Mouse (Mus musculus) cerebellum, postnatal 4 days (tissue): ENCODE data around the gene Gtpbp1.
A peak's percentile ranks its signal among the peaks of the same experiment; 100 is the strongest.

Experiments
- DNase-seq, 2 experiments: peaks; one replicate each; pipeline ENCODE4 v3.0.0; 2022; ENCODE audit warnings: low spot score in 2 of 2, mixed read lengths in 1 of 2

Gtpbp1 gene

DNA sequence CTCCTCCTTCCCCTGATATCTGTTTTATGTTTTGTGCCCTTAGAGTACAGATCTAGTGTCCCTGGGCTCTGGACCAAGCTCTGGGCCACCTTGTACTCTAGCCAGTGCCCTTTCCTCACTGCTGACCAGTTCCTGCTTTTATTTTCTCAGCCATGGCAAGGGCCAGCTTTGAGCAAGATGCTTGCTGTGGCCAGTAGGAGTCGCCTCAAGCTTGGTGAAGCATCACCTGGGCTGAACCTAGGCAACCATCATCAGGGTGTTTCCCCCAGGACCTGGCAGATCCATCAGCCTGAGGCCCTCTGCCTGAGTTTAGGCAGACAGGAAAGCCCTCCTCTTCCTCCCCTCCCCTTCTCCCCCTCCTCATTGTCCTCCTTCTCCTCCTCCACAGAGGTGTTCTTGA lies 32.8 kb downstream of the Gtpbp1 start:
- DNase-seq, result peak in 1 of 2 experiments; percentile 38

DNA sequence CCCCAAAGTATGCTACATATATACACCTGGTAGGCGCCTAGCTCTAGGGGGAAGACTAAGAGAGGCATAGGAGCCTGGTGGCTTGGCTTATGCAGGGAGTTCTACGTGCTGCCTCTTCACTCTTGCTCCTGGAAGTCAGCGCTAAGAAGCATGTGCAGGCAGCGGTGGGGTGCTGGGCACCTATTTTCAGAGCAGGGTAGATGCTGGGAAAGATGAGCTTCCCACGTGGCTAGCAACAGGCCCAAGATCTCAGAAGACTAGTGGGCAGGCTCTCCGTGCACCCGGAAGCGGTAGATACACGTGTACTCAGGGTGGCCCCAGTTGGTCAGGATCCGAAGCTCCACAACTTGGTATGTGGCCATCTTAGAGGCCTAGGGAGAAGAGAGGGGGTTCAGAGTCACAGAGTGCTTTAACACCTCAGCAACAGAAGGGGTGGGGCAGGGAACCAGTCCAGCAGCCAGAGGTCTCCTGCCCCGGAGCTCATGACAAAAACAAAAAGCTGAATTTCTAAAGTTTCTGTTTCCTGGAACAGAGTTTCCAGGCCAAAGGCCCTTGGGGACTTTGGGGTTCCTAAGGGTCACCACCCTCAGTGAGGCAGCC lies 34.6 kb downstream of the Gtpbp1 start:
- DNase-seq, result no peak

DNA sequence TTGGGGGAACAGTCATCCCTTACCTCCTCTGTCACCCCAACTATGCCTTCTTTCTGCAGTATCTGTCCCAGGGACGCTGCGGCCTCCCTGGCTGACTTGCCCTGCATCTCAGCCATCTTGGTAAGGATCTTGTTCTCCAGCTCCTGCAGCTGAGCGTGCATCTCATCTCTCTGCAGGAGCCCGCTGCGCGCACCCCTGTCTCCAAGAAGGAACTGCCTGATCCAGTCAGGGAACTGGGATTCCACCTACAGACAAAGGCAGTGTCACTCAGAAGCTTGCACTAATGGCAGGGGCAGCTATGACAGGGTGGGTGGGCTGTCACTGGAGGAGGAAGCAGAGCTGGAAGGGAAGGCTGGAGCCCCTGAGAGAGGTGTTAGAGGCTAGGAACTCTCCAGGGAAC lies 37.2 kb downstream of the Gtpbp1 start:
- DNase-seq, result no peak

DNA sequence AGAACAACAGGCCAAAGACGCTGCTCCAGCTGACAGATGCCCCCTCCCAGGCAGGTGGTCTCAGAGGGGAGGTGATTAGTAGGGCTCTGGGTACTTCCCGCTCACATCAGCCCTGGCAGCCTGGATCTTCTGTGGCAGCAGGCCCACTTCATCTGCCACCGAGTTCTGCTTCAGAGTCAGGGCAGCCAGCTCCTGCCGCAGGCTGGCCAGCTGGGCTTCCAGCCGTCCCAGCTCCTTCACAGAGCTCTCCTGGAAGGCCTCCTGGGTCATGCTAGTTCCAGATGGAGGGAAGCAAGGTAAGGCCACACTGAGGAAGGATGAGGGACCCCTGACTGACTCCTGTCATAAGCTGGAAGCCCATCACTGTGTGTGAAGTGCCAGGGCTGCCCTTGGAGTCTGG lies 37.7 kb downstream of the Gtpbp1 start:
- DNase-seq, result peak in 1 of 2 experiments; percentile 59

DNA sequence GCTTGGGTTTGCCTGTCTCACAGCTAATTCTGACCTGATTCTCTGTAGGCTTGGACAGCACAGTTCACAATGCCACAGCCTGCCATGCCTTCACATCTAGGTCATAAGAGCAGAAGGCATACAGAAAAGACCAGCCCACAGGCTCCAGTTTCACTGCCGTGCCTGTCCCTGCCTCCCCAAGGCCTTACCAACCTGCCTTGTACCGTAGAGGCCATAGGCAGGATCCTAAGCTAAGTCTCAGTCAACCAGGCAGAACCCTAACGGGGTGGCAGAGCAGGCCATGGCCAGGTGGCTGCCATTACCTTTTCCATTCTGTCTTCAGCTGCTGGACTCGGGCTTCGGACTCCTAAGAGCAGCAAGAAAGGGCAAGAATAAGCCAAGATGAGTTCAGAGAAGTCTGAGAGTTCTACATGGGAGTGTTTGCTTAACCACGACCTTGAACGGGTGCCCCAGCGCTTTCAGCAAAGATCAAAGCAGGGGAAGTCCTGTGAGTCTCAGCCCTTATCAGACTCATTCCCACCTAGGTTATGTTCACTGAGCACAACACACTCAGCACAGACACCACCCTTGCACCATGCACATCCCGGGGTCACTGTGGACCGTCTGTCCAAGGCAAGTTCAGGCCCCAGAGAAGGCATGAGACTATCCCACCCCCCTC lies 38.2 kb downstream of the Gtpbp1 start:
- no peak for DNase-seq

DNA sequence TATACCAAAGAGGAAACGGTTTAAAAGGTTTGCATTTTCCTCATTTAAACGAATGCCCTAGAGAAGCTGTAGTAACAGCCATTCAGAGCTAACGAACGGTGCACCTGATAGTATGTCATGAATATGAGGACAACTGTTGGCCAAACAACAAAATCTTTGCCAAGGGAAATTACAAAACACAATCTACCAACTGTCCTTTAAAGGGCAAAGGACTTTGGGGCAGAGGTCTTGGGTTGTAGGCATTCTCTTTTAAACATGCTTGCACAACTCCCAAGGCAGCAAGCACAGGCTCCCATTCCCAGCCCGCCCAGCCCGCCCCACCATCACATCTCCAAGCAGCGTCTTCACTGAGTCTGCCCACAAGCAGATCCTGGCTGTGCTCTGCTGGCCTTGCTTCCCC lies 40.9 kb downstream of the Gtpbp1 start:
- no peak for DNase-seq

DNA sequence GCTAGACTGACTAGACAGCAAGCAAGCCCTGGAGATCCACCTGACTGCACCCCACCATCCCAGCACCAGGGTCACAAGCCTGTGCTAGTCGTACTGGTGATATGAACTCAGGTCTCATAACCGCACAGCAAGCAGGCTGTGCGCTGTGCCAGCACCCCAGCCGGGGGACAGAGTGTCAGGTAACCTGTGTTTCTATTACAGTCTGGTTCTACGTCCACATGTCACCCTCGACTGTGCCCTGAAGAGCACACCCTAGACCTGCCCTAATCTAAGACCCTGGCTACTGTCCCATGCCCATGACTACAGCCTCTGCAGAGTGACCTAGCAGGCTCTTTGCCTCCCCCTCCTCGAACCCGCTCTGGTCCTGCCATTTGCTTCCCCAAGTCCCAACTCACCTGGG lies 42.5 kb downstream of the Gtpbp1 start:
- DNase-seq, result no peak

DNA sequence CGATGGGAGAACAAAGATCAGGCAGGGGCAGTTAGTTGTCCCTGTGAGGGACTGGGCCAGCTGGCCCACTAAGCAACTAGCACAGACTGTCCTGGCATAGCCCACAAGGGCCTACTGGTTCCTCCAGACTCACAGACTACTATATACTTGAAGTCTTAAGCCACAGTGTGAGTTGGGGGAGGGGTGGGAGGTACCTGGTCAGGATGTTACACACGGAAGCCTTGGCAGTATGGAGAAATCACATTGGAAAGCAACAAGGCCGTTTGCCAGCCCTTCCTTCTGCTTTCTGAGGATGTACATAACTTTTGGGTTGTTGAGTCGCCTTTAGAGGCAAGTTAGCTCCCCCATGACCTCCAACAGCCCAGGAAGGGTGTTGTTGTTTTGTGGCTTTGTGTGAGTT lies 43.0 kb downstream of the Gtpbp1 start:
- no peak for DNase-seq

DNA sequence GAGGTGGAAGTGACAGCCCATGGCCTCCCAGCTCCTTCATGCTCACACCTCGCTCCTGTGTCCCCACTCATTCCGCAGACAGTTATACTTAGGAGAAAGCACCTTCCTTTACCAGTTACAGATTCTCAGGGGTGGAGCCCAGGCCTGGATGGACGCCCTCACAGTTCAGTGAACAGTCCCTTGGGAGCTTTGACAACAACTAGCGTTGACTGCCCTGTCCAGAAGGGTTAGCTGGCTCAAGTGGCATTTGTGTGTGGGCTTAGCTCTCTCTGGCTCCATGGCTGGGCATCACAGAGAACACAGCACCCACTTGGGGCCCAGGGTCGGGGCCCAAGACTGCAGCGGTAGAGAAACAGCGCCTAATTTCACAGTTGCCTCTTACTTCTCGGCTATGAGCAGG lies 43.7 kb downstream of the Gtpbp1 start:
- no peak for DNase-seq

DNA sequence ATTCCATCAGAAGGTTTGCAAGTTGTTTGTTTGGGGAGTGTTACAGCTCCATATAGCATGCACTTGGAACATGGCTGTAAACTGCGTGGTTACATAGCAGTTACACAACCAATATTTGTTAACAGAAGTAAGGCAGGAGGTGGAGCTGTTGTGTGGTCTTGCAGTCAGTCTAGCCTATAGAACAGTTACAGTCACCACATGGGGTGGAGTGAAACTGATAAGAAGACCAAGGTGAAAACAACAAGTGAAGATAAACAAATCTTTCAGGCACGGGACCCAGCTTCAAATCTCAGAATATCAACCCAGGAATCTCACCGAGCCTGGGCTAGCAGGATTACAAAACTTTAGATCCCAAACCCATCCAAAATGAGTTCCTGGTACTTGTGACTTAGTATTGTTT lies 50.1 kb downstream of the Gtpbp1 start:
- no peak for DNase-seq

DNA sequence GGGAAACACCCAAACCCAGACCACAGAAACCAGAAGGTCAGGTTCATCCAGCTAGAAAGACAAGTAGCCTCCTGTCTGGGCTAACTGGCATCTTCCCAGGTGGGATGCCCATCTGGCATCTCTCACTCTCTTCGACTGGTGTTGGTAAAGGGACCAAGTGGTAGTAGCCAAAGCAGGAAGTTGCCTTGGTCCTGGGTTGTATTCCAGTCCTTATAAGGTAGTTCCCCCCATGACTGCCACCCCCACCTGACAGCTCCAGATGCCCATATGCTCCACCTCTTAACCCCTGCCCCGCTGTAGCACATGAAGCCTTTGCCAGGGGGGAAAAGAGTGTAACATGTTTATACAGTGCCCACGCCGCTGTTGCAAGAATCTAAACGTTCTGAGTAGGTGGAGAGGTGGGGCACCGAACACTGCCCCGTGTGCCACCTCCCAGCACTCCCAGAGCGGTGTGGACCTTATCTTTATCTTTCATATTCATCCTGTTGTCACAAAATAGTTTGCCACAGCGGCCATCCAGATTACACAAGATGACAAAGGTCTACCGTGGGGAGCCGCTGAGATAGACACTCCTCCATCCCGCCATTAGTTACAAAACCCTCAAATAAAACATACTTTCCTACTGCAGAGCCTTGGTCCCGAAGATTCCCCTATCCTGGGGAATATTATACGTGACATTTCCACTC lies 50.7 kb downstream of the Gtpbp1 start:
- no peak for DNase-seq

DNA sequence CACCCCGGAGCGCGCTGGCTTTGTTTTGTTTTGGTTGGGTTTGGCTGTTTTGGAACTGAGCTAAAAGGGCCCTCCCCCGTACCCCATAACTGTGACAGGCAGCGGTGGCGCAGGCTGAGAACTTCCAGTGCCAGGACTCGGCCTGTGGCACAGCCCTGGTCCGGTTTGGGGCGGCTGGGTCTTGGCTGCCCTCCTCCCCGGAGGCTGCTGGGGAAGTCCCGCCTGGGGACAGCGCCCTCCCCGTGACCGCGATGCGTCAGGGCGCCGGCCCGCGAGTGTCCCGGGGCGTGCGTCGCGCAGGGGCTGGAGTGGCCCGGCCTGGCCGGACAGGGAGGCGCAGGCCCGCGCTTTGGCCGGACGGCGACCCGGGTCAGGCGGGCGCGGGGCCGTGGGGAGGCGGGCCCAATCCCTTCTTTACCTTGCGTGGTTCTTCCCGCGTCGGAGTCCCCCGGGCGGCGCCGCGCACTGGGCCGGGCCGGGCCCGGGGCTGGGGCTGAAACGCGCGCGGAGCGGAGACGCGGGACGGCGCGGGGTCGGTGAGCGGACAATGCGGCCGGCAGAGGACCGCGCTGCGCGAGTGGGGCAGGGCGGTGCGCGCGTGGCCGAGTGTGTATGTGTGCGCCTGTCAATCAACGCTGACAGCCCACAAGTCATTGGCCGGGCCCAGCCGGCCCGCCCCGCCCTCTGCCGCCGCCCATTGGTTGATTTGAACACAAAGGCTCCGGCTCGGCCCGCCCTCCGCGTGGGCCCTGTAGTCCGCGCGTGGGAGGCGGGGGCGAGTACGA lies 51.5 kb downstream of the Gtpbp1 start, which contains the start of gene Sun2:
TSS of gene Sun2 (minus strand) at position 616 of the 785 bp plus-strand sequence.
- DNase-seq, result peak; percentile 78 to 93

DNA sequence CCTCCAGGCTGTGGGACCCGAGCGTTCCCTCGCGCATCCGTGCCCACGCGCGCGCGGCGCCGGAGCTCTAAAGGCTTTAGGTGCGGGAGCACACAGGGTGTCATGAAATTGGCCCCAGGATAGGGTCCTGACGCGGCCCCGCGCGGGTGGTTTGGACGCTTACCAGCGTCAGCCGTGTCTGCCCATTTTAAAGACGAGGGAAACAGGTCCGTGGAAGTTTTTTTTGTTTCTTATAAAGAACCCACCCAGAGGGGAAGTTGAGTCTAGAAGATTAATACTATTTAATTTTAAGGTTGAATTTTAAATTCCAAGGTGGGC lies 52.0 kb downstream of the Gtpbp1 start:
- DNase-seq, result no peak

DNA sequence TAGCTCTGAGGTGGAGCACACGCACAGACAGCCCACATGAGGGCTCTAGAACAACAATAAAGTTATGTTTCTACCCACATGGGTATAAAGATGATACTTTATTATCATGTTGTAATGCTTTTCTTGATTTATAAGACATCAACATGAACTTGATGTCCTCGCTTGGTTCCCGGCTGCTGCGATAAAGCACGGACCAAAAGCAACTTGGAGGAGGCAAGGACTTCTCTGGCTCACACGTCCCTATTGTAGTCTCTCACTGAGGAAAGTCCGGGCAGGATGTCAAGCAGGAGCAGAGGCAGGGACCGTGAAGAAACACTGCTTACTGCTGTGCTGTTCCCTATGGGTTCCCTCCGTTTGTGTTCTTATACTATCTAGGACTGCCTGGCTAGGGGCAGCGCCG lies 53.4 kb downstream of the Gtpbp1 start:
- DNase-seq, result no peak

DNA sequence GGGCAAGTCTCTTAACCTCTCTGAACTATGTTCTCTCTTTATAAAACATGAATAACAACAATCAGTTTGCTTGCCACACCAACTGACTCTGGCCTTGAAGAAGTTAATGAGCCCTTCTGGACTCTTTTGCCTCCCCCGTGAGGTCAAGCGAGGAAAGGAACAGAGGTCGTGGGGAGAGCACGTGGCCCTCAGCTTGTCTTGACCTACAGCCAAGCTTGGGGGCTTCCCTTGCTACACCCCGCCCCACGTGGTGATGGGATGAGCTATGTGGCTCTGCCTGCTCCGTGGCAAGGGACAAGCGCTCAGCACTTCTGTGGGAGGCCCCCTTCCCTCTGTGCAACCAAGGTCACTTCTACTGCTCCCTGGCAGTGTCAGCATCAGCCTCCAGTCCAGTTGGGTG lies 54.1 kb downstream of the Gtpbp1 start:
- DNase-seq, result no peak

DNA sequence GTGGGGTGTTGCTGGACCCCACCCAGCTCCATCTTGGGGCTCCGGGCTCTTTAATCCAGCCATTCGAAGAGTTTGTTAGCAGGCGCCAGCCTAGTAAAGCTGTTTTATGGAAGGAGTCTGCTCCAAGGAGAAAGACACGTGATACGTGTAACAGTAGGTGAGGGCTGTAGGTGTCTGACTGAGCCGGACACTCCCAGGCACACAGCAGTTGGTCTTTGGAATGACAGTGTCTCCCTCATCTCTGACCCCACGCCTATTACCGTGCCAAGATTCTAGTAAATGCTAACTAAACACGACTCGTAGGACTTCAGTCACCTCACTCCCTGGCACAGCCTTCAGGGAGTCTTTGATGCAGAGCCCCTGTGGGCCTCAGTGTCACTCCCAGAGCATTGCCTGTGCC lies 54.7 kb downstream of the Gtpbp1 start:
- no peak for DNase-seq

DNA sequence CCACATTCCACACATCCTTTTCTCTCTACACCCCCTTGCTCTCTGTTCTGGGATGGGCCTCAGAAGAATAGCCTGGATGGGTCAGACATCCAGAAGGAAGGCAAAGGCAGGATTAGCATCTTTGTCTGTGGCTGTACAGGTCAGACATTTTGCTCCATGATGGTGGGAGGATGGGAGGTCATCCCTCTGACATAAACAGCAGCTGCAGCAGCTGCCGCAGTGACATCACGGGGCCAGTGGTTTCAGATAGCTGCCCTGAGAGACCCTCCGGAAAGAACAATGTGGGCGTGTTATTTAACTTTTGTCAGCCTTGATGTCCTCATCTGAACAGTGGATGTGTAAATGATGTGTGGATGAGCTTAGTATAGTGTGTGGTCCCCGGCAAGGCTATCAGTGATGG lies 55.2 kb downstream of the Gtpbp1 start:
- DNase-seq, result no peak

DNA sequence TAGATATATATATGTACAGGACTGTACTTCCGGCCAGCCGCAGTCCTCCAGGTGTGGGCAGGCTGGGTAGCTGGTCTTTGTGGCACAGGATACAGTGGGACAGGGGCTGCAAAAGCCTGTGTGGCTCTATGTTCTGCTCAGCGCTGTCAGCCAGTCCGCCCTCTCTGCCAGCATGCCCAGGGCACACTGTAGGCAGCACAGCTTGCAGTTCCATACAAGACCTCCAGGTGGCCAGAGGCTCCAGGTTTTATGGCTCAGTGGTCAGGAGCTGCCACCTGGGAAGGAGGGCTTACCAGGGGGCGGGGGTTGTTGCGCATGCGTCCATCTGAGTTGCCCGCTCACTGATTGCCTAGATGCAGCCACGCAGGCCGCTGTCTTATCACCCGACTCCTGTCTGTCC lies 57.4 kb downstream of the Gtpbp1 start:
- peak in 1 of 2 experiments; percentile 48 for DNase-seq

DNA sequence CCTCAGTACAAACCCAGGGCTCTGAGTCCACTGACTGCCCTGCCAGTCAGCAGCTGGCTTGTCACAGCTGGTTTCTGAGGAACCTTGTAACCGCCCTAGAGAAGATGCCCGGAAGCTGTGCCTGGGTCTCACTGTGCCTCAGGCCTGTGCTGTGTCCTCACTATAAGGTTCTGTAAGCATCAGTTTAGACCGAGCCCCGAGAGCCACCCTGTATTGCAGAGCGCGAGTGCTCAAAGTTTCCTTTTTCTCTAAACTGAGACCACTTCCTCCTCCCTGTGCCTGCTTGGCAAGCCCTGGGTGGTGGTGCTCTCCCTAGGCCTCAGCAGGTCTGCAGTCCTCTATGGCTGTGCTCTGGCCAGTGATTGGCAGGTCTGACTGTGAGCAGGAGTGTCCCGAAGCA lies 58.5 kb downstream of the Gtpbp1 start:
- DNase-seq, result no peak

DNA sequence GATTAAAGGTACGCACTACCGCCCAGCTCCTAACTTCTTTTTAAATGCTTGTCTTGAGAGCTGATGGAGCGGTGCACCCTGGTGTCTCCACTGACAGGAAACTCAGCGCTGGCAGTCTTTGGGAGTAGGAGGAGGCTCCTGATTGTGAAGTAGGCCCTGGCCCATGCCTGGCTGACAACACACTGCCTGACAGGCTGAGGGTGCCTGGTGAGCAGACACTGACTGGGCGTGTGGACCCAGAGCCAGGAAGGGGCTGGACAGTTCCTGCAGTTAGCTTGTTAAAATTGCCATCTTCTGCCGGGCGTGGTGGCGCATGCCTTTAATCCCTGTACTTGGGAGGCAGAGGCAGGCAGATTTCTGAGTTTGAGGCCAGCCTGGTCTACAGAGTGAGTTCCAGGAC lies 59.6 kb downstream of the Gtpbp1 start:
- no peak for DNase-seq

DNA sequence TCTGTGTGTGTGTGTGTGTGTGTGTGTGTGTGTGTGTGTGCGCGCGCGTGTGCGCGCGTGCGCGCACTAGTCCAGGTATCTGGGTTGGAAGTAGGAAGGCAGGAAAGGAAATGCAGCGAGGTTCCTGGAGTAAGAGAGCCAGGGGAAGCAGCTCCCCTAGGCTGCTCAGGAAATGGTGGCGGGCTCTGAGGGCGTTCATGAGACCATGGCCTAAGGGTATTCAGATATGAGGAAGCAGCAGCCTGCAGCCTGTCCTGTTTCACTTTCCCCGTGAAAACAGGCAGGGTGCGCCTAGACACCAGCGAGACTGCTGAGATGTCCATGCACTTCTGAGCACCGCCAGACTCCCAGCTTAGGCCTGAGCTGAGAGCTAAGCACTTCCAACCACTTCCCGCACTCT lies 61.1 kb downstream of the Gtpbp1 start:
- no peak for DNase-seq

DNA sequence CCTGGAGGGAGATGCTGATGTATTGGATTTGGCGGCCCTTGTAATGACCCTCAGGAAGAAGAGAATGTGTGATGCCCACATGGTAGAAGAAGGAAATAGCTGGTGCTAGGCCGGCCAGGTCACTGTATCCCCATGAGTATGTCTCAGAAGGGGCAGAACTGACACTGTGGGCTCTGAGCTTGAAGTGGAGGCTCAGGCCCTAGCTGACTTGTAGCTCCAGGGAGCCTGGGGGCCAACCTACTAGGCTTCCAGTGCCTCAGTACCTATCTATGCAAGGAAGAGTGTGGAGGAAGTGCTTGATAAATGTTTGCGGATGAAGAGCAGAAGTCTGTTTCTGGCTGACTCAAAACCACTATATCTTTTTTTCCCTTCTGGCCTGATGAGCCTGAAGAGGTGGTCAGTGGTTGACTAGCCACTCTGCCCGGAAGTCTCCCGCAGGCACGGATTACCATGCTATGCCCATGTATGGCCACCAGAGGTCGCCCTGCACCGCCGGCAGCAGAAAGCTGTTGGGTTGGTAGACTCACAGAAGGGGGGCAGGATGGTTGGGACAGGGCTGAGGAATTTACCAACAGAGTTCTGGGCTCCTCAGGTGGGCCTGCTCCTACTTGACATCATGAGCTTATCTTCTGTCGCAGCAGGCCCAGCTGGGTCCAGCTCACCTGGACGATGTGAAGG lies 62.2 kb downstream of the Gtpbp1 start:
- peak; percentile 64 to 82 for DNase-seq
